Mouse (Mus musculus) right cerebral cortex, postnatal 25 days (tissue): ENCODE results near the gene Auh.

Experiments used
- DNase-seq: peaks from one replicate; pipeline ENCODE4 v3.0.0; 2022

The Auh gene

GRCm38 (mm10) chr13:52832481-52833170, 96.9 kb downstream of the Auh start:
- no peak for DNase-seq

DNA sequence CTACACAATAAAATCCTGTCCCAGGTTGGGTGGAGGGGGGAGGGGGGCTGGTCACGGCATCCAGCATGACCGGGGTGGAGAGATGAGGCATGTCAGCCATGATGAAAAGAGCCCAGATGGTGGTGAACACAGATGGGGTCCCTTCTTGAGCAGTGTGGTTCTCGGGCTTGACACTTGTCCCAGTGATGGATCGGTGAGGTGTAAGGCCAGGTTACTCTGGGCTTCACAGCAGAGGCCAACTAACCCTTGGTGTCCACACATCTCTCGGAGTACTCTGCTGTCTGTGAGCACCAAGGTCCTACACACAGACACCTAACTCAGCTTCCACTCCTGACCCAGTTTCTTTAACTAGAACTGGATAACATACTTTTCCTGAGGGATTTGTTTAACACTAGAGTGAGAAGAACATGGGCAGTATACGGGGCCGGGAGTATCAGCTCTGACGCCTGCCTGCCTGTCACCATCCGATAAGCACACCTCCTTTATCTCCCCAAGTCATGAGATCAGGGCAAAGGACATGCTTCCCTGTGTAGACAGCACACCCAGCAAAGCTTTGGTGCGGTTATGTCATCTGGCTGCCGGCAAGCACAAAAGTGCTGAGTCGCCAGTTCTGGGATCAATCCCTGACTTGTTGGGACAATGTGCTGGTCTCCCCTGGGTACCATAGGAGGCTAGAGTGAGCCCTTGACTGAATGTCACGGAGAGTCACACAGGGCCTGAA, 98.3 kb downstream of the Auh start:
- DNase-seq = no peak

GRCm38 (mm10) chr13:52828946-52829523, 100.4 kb downstream of the Auh start:
- DNase-seq = no peak

DNA sequence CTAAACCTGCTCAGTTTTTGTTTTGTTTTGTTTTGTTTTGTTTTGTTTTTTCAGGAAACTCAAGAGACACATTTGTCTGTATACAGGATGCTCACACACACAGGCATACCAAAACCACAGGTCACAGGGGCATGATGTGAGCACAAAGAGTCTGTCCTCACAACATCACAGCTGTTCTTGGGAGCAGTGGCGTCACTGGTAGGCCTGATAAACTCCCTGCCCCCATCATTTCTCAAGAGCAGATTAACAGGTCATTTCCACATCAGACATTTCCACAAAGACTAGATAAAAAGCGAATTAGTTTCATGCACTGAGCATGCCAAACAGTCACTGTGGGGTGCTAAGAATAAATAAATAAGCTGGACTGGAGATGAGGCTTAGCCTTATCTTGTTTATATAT, 101.3 kb downstream of the Auh start:
- DNase-seq = no peak

- DNase-seq = no peak
Observed at GRCm38 (mm10) chr13:52826666-52827065, 102.8 kb downstream of the Auh start.

DNA sequence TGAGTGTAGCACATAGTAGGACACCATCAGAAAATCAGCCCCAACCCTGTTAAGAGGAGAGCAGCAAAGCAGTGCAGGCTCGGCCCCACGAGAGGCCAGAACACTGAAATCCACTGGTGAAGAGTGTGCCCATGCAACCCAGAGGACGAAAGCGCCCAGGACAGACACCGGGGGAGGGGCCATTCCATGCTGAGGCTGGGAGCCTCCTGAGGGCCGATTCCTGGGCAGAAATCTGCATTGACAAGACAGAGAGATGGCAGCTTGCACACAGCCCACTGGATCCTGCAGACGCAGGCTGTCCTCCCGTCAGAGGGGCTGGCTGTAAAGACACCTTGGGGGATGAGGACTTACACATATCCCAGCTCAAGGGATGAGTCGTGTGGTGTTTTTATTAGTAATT, 104.7 kb downstream of the Auh start:
- no peak for DNase-seq

DNA sequence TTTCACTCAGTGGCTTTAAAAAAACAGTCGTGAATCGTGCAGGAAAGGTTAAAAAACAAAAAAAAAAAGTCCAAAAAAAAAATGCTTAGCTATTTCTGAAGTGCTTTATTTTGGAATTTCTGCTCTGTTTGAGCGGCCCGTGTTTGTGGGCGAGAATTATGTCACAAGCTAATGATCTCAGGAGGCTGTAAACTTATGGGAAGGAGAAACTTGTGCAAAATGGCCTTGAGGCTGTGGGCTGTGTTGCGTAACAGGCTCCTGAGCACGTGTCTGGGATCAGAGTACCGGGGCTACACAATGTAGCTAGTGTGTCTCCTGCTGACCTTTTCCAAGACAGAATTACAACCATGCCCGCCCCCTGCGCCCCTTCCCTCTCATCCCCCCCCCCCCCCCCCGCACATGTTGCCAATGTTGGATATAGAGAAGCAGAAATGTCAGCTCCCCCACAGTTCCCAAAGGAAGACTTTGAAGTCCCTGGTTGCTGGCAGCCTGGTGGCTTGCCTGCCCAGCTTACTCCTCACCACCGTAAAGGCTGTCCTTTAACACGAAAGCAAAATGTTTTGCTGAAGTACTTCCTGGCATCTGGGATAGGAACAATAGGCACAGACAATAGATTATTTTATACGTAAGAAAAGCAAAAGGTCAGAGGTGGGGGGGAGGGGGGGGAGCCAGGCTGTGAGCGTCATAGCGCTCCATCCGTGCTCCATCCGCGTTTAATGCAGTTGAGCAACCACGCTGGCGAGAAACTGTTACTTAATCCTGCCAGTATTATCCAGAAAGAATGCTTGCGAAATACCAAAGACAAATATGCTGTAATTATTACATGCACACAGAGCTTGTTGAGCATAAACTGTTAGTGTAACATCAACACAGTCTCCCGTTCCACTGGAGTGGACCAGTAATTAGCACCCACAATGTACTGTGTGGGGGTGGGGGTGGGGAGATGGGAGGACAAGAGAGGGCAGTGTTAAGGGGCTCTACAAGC, 107.0 kb downstream of the Auh start:
- DNase-seq = no peak

GRCm38 (mm10) chr13:52821571-52821970, 107.9 kb downstream of the Auh start:
- DNase-seq = no peak

GRCm38 (mm10) chr13:52819901-52820300, 109.6 kb downstream of the Auh start:
- DNase-seq = no peak

GRCm38 (mm10) chr13:52818760-52819159, 110.7 kb downstream of the Auh start:
- no peak for DNase-seq

DNA sequence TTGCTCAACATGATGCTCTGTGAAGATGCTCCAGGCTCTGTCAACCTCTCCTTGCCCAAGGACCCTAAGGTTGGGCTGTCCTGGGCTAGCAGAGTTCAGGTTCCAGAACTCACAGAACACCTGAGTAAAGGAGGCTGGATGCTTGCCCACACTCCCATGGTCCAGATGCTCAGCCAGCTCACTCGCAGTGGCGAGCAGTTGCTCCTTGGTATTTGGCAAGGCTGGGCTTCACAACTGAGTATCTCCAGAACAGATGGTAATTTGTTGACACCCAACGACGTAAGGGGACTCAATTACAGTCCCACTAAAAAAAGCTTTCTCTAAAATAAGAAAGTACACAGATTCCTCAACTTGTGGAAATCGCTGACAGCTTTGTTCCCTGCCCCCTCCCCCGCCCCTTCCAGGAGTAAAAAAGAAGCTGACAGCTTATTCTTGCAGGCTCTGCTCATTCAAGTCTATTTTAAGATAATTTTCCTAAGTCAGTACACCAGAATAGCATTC, 111.4 kb downstream of the Auh start:
- peak; percentile 79 for DNase-seq

- DNase-seq = no peak
Observed at GRCm38 (mm10) chr13:52813750-52814149, 115.7 kb downstream of the Auh start.

DNA sequence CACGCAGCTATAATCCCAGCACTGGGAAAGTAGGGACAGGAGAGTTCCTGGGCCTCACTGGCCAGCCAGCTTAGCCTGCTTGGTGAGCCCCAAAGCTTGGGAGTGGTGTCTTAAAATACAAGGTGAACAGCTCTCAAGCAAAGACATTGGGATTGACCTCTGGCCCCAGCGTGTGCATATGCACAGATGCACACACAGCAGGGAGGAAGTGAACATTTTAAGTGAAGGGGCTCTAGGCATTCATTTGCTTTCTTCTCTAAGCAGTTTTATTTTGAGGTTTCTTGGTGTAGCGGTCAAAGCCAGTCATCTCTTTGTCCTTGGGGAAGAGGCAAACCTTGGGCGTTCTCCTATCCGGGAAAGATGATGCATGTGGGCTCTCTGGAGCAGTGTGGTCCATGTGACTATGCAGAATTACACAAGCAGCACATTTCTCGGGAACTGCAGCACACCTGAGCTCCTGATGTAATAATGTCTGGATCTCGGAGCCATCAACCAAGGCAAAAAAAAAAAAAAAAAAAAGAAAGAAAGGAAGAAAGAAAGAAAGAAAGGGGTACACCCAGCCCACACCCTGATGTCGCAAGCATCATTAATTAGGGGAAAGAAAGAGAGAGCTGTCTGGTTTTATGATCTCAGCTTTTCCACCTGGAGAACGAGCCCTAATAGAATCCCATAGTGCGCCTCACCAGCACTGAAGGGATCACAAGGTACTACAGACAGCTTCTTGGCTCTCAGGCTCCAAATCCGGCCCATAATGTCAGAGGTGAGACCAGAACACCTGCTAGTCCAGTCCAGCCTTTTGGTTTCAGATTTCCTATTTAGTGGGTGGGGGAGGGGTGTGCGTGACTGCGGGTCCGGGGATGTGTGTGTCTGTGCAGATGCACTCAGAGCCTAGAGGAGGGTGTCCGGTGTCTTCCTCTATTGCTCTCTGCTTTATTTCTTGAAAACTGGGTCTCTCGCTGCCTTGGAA, 116.6 kb downstream of the Auh start:
- no peak for DNase-seq

DNA sequence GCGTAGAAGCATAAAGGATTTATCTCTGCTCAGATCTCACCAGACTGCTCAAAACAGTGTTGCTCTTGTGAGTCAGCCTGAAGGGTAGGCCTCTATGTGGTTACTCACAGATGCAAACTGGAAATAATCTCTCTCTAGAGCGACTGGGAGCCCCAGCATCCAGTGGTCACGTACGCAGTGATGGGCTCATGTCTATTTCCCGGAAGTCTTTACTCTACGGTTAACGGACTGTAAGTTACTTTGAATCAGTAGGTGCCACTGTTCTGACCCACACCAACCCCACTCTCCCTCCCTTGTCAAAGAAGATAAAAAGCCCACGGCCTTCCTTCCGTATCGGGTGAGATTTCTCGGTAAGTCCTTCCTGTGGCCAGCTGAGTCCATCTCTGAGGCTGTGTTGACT, 121.8 kb downstream of the Auh start:
- no peak for DNase-seq

DNA sequence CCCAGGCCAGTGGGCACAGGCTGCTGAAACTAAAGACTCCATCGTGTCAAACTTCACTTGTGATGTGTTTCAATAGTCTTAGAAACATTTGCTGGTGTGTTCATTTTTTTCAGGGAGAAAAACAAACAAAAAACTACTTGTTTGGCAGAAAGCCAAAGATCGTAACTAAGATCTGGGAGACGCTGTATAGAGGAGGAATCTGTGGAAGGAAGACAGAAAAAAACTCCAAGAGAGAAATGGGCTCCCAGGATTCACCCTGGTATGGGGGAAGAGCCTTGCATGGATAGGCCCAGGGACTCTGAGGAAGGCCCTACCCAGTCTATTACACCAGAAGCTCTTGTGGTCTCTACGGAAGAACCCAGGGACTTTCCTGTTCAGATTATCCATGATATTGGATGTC, 123.5 kb downstream of the Auh start:
- DNase-seq = no peak

DNA sequence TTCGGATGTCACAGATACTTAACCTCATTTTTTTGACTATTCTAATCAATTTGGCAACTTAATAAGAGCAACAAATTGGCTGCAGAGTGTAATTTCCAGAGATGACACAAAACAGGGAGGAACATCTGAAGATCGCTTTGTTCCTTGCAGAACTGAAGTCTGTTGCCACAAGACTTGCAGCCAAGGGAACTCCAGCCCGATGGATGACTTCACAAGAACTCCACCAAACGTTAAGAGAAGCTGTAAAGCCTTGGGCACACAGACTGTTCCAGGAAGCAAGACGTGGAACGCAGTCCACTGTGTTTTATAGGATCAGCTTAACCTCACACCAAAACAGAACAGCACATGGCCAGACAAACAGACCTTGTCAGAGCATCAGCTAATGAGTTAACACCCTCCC, 123.9 kb downstream of the Auh start:
- no peak for DNase-seq

DNA sequence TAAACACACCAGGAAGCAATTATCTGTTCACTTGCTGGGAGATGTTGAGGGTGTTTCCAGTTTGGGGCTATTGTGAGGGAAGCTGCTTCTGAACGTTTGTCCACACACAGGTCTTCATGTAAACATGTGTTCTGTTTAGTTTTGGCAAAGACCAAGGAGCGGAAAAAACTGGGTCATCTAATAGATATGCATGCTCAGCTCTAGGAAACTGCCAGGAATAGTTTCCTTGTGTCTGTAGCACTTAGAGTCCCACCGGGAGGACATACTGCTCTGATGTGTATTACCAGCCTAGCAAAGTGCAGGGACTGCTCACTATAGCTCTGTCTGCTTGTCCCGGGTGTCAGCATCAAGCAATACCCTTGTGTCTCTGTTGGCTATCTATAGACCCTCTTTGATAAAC, 127.0 kb downstream of the Auh start:
- no peak for DNase-seq

DNA sequence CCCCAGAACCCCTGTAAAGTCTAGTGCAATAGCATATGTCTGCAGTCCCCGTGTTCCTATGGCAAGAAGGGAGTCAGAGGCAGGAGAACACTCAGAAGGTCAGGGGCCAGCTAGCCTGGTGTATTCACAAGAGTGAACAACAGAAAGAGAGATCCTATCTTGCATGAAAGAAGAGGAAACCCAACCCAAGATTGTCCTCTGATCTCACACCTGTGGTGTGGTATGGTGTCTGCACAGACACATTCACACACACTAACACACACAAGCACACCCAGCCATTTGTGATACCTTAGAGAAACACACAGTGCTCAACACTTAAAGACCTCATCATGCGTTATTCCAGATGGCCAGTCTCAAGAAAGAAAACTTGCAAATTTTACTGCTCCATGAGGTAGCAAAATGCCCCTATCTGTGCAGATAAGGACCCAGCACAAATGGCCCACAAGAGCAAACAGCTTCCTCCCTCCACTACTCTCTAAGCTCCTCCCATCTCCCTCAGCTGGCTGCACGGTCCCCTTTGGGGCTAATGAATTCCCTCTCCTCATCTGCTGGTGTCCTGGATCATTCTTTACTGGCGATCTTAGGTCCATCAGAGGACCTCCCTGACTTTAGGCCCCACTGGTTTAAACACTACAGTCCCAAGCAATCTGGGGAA, 128.7 kb downstream of the Auh start:
- DNase-seq = no peak

GRCm38 (mm10) chr13:52800091-52800490, 129.4 kb downstream of the Auh start:
- no peak for DNase-seq

GRCm38 (mm10) chr13:52794232-52794631, 135.2 kb downstream of the Auh start:
- DNase-seq = no peak

- no peak for DNase-seq
Observed at GRCm38 (mm10) chr13:52793434-52793989, 136.0 kb downstream of the Auh start.
